Mouse (Mus musculus): ENCODE data around the gene Rbmxl1. TPM values are rescaled to one million over a fixed set of nuclear protein-coding genes. Genes with fewer than 3 reads are reported as not detected.

Gene Rbmxl1
- total RNA-seq, 2 experiments from 2014 or later, result 12.3 to 13.1 TPM

GRCm38 (mm10) chr8:78467889-78468288 is 40.8 kb downstream of the Rbmxl1 start:
- no peak overlapping the region for H3K27ac ChIP-seq
- 0 out of 2 replicates have a peak, but pooled peaks have one; percentile 0 for TF ChIP-seq CTCF (IDR thresholded peaks at IDR 0.05)
- intact Hi-C loops (cut with DNase I), result no loop called here
- no peak for DNase-seq
- no peak overlapping the region for H3K4me3 ChIP-seq

DNA sequence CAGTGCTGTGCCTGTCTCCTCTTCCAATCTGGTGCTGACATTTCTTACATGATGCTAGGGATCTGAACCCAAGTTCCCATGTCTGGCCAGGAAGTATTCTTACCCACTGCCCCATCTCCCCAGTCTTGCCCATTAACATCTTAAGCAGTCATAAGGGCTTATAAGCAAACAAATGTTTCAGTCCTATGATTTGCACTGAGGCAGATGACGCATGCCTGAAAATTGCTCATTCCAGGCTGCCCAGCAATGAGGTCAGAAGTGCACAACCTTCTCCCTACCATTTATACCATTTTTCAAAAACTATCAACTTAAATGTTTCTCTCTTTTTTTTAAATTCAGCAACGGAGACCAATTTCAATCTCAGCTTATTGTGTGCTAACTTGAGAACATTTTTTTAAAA is 44.8 kb downstream of the Rbmxl1 start:
- intact Hi-C loops (cut with DNase I), result no loop called here
- H3K27ac ChIP-seq, result no peak overlapping the region
- no peak for TF ChIP-seq CTCF (IDR thresholded peaks at IDR 0.05)
- no peak for DNase-seq
- H3K4me3 ChIP-seq, result no peak overlapping the region

GRCm38 (mm10) chr8:78456441-78456840 is 52.3 kb downstream of the Rbmxl1 start:
- no peak for DNase-seq
- TF ChIP-seq CTCF (IDR thresholded peaks at IDR 0.05), result no peak
- Histone ChIP-seq H3K27ac (no peak overlapping the region), H3K4me3 (no peak overlapping the region)
- intact Hi-C loops (cut with DNase I), result no loop called here

Other genes starting within 250 kb of the Rbmxl1 start
- gene Pou4f2, start 72.3 kb downstream of the Rbmxl1 start, total RNA-seq (2021), result not detected
- 1 to 10 TPM; 6.7 to 6.9 TPM for gene Slc10a7, start 448 bp upstream of the Rbmxl1 start, total RNA-seq (2021)

Measured in gastrocnemius, adult 2 months (tissue).